21 mouse cellular contexts compared by ENCODE assay signal in genomic region chr14:79500756-79501155, GRCm38 (mm10). TPM values are rescaled to one million over a fixed set of nuclear protein-coding genes. Genes with fewer than 3 reads are reported as not detected.
A peak's percentile ranks its signal among the peaks of the same experiment; 100 is the strongest.
DNase-seq lines count a peak whose midpoint lies in the region; ATAC-seq and TF ChIP-seq lines count a peak whose summit lies in the region.
"Had no signal": no experiment of that assay in that cellular context is flagged by ENCODE, and none has a peak within 500 bp of the region (broad histone marks: within the 10 kb centered on the region; RNA-seq: fewer than 3 reads in every experiment).

No protein-coding gene starts in this region.

- no peaks in the 10 kb centered on the region for H3K9me3 ChIP-seq in MEL (replicated peaks; ENCODE audit: insufficient read depth, low read length)
- no peaks in the 10 kb centered on the region for H3K9me3 ChIP-seq in liver, embryonic 13.5 days (replicated peaks)
- no peaks in the 10 kb centered on the region for H3K9me3 ChIP-seq in liver, postnatal 0 days (ENCODE audit: low read length)
- H3K9me3 ChIP-seq: embryonic facial prominence, embryonic 13.5 days; forebrain, embryonic 12.5 days; heart, embryonic 15.5 days; hindbrain, embryonic 15.5 days had no signal

- no peak for TF ChIP-seq CTCF in MEL (IDR thresholded peaks at IDR 0.05 in 2 of 3, conservative IDR thresholded peaks at IDR 0.05 in 1 of 3; ENCODE audit: control insufficient read depth in 1 of 3, insufficient read depth in 1 of 3, low read depth in 2 of 3, low read length in 3 of 3, poor library complexity in 1 of 3, severe bottlenecking in 1 of 3)
- TF ChIP-seq CTCF in liver, postnatal 0 days (IDR thresholded peaks at IDR 0.05; ENCODE audit: low read depth) = no peak

- intact Hi-C loops in heart, postnatal 25 days (cut with DNase I) = no loop called here

- peak; percentile 77 for DNase-seq in heart, adult 11 months
- DNase-seq in heart, postnatal 25 days (ENCODE audit: low spot score) = no peak
- peak; percentile 28 for DNase-seq in MEL (ENCODE audit: low read depth, low spot score)
- no peak for DNase-seq in liver, embryonic 13.5 days
- no peak for DNase-seq in liver, postnatal 0 days
- no peak for DNase-seq in neural tube, embryonic 10.5 days (ENCODE audit: extremely low spot score, low spot score)
- no peak for DNase-seq in gastrocnemius, postnatal 4 days (ENCODE audit: low spot score in 2 of 2)
- DNase-seq in retina, embryonic 14.5 days (ENCODE audit: low spot score) = no peak
- DNase-seq: adrenal gland, postnatal 10 days; cerebellum, adult 11 months; cerebellum, adult 8-10 months; cerebellum, postnatal 25 days; gastrocnemius, adult 2 months; gastrocnemius, postnatal 25 days; heart, postnatal 14 days had no signal

- no peak overlapping the region for H3K9ac ChIP-seq in MEL (ENCODE audit: control insufficient read depth, low read depth, low read length, poor library complexity, severe bottlenecking)
- H3K9ac ChIP-seq in liver, embryonic 13.5 days = 0 out of 2 replicates have a peak overlapping the region, but pooled peaks have one; percentile 2
- no peak overlapping the region for H3K9ac ChIP-seq in liver, postnatal 0 days (replicated peaks)
- H3K9ac ChIP-seq: embryonic facial prominence, embryonic 13.5 days; forebrain, embryonic 12.5 days; heart, embryonic 15.5 days; hindbrain, embryonic 15.5 days had no signal

- H3K4me2 ChIP-seq in liver, embryonic 13.5 days = 0 out of 2 replicates have a peak overlapping the region, but pooled peaks have one; percentile 3
- no peak overlapping the region for H3K4me2 ChIP-seq in liver, postnatal 0 days (ENCODE audit: low read depth, low read length)
- H3K4me2 ChIP-seq: embryonic facial prominence, embryonic 13.5 days; forebrain, embryonic 12.5 days; heart, embryonic 11.5 days; heart, embryonic 15.5 days; hindbrain, embryonic 15.5 days had no signal

- no peak for TF ChIP-seq RAD21 in MEL (IDR thresholded peaks at IDR 0.05; ENCODE audit: low read depth, low read length)

- H3K27ac ChIP-seq in MEL (ENCODE audit: control insufficient read depth, low read depth, low read length) = no peak overlapping the region
- H3K27ac ChIP-seq in liver, embryonic 13.5 days = peak overlapping the region; percentile 65
- no peak overlapping the region for H3K27ac ChIP-seq in liver, postnatal 0 days (ENCODE audit: low read depth)
- H3K27ac ChIP-seq: embryonic facial prominence, embryonic 13.5 days; forebrain, embryonic 12.5 days; gastrocnemius, adult 2 months; heart, embryonic 15.5 days; hindbrain, embryonic 15.5 days had no signal

- peak; percentile 71 to 76; a peak in 3 of 4 replicates for TF ChIP-seq EP300 in MEL (IDR thresholded peaks at IDR 0.05; ENCODE audit: low read depth in 1 of 2, low read length in 2 of 2)
- peak; percentile 34; the same call in 1 of the 2 replicates for TF ChIP-seq EP300 in liver, postnatal 0 days (IDR thresholded peaks at IDR 0.05; ENCODE audit: low read depth)

- H3K79me2 ChIP-seq in MEL (ENCODE audit: control insufficient read depth, insufficient read depth, low read length, poor library complexity) = no peaks in the 10 kb centered on the region

- 21% methylated on average over 4 of the region's 4 CpGs for WGBS in liver, embryonic 13.5 days (ENCODE audit: insufficient replicate concordance)
- WGBS in liver, postnatal 0 days (ENCODE audit: insufficient replicate concordance) = 40% methylated on average over 4 of the region's 4 CpGs

- H3K36me3 ChIP-seq in MEL (ENCODE audit: control insufficient read depth in 1 of 2, insufficient read depth in 2 of 2, low read length in 2 of 2) = peaks cover 0 to 14% of the 10 kb centered on the region in 2 experiments; a peak in 2 of 4 replicates
- peaks cover 11% of the 10 kb centered on the region for H3K36me3 ChIP-seq in liver, embryonic 13.5 days
- peaks cover 4% of the 10 kb centered on the region; the same call in 1 of the 2 replicates for H3K36me3 ChIP-seq in liver, postnatal 0 days (replicated peaks; ENCODE audit: insufficient read depth, low read length)
- H3K36me3 ChIP-seq: forebrain, embryonic 12.5 days; hindbrain, embryonic 15.5 days had no signal

- H3K4me1 ChIP-seq in MEL (ENCODE audit: control insufficient read depth in 1 of 2, insufficient read depth in 2 of 2, low read length in 2 of 2) = peaks cover 5 to 19% of the 10 kb centered on the region in 2 experiments
- H3K4me1 ChIP-seq in liver, embryonic 13.5 days (replicated peaks) = peaks cover 81% of the 10 kb centered on the region
- H3K4me1 ChIP-seq in liver, postnatal 0 days (ENCODE audit: insufficient read depth) = peaks cover 15% of the 10 kb centered on the region
- H3K4me1 ChIP-seq: forebrain, embryonic 12.5 days had no signal

- no peak for TF ChIP-seq POLR2A in MEL (IDR thresholded peaks at IDR 0.05; ENCODE audit: control insufficient read depth in 1 of 2, insufficient read depth in 1 of 2, low read depth in 1 of 2, low read length in 2 of 2, poor library complexity in 1 of 2)

- no peak overlapping the region for H3K4me3 ChIP-seq in MEL (ENCODE audit: control insufficient read depth in 1 of 2, insufficient read depth in 1 of 2, low read depth in 2 of 2, low read length in 2 of 2)
- H3K4me3 ChIP-seq in liver, embryonic 13.5 days (replicated peaks) = no peak overlapping the region
- H3K4me3 ChIP-seq in liver, postnatal 0 days (ENCODE audit: low read depth, low read length) = no peak overlapping the region
- H3K4me3 ChIP-seq: embryonic facial prominence, embryonic 13.5 days; forebrain, embryonic 12.5 days; gastrocnemius, adult 2 months; heart, embryonic 15.5 days; hindbrain, embryonic 15.5 days had no signal

- no peaks in the 10 kb centered on the region for H3K27me3 ChIP-seq in MEL (ENCODE audit: control insufficient read depth in 1 of 2, insufficient read depth in 2 of 2, low read length in 2 of 2)
- no peaks in the 10 kb centered on the region for H3K27me3 ChIP-seq in liver, embryonic 13.5 days
- H3K27me3 ChIP-seq in liver, postnatal 0 days (ENCODE audit: insufficient read depth, low read length) = no peaks in the 10 kb centered on the region
- H3K27me3 ChIP-seq: embryonic facial prominence, embryonic 13.5 days; forebrain, embryonic 12.5 days; heart, embryonic 15.5 days; hindbrain, embryonic 15.5 days had no signal

- ATAC-seq in liver, embryonic 13.5 days (ENCODE audit: low read depth) = peak; percentile 49
- ATAC-seq in liver, postnatal 0 days = no peak
- ATAC-seq: forebrain, embryonic 16.5 days had no signal

TF ChIP-seq in MEL, 35 proteins besides CTCF, POLR2A, EP300 and RAD21 (continues in another document):
- TF ChIP-seq UBTF (IDR thresholded peaks at IDR 0.05; ENCODE audit: borderline replicate concordance, insufficient read depth, low read depth, low read length) (no peak), TAL1 (IDR thresholded peaks at IDR 0.05; ENCODE audit: low read length) (0 out of 2 replicates have a peak, but pooled peaks have one; percentile 16), ZNF384 (IDR thresholded peaks at IDR 0.05; ENCODE audit: low read depth, low read length) (peak; percentile 75), GABPA (IDR thresholded peaks at IDR 0.05; ENCODE audit: low read depth, low read length) (no peak), NELFE (IDR thresholded peaks at IDR 0.05; ENCODE audit: low read depth, low read length) (no peak), MEF2A (IDR thresholded peaks at IDR 0.05; ENCODE audit: extremely low read depth, insufficient replicate concordance, low read depth, low read length, poor library complexity, severe bottlenecking) (no peak), NRF1 (IDR thresholded peaks at IDR 0.05; ENCODE audit: insufficient read depth, low read depth, low read length, poor library complexity, severe bottlenecking) (no peak), ZMIZ1 (IDR thresholded peaks at IDR 0.05; ENCODE audit: low read depth, low read length) (no peak), TCF12 (IDR thresholded peaks at IDR 0.05; ENCODE audit: low read depth, low read length) (peak; percentile 85), GATA1 (IDR thresholded peaks at IDR 0.05; ENCODE audit: low read depth, low read length) (peak; percentile 85; the same call in 1 of the 2 replicates), ZC3H11A (IDR thresholded peaks at IDR 0.05; ENCODE audit: low read depth, low read length) (peak; percentile 13; the same call in 1 of the 2 replicates), POLR2AphosphoS5 (IDR thresholded peaks at IDR 0.05; ENCODE audit: borderline replicate concordance, low read depth, low read length) (no peak), USF2 (IDR thresholded peaks at IDR 0.05; ENCODE audit: borderline replicate concordance in 1 of 2, insufficient read depth in 1 of 2, low read depth in 1 of 2, low read length in 2 of 2) (no peak), TBP (IDR thresholded peaks at IDR 0.05; ENCODE audit: low read depth, low read length) (no peak), MXI1 (IDR thresholded peaks at IDR 0.05; ENCODE audit: low read depth, low read length) (no peak), E2F4 (IDR thresholded peaks at IDR 0.05; ENCODE audit: borderline replicate concordance, low read depth, low read length) (no peak), MAFK (IDR thresholded peaks at IDR 0.05; ENCODE audit: borderline replicate concordance, low read depth, low read length) (no peak)

RNA-seq across cellular contexts. Expression of gene Wbp4, which starts 19.4 kb away (rescaled TPM):
- total RNA-seq in heart, postnatal 25 days (2021) = 10 to 100 TPM; 18.8 to 21.6 TPM
- 14.5 and 15.9 TPM in 2 replicates for total RNA-seq in MEL (2012; rRNA removed)
- 10 to 100 TPM; 22.1 to 87.6 TPM for polyA plus RNA-seq in MEL (2012; ENCODE audit: insufficient read depth in 1 of 2, insufficient read length in 2 of 2, low read depth in 1 of 2, low replicate concordance in 2 of 2, missing spikeins in 1 of 2)
- polyA plus RNA-seq in liver, embryonic 13.5 days (2015; fragmentation: Nextera tagmentation; extraction: Ambion mirVana) = 17.6 and 20.6 TPM in 2 replicates
- polyA plus RNA-seq in liver, postnatal 0 days (2015; fragmentation: Nextera tagmentation; extraction: Ambion mirVana) = 15.1 and 16.2 TPM in 2 replicates
- total RNA-seq in gastrocnemius, postnatal 4 days (2021) = 10 to 100 TPM; 33.3 to 34.6 TPM

RNA-seq across cellular contexts. Expression of gene Elf1, which starts 19.8 kb away (rescaled TPM):
- 10 to 100 TPM; 15.2 to 17.0 TPM for total RNA-seq in heart, postnatal 25 days (2021)
- 21.5 and 27.3 TPM in 2 replicates for total RNA-seq in MEL (2012; rRNA removed)
- polyA plus RNA-seq in MEL (2012; ENCODE audit: insufficient read depth in 1 of 2, insufficient read length in 2 of 2, low read depth in 1 of 2, low replicate concordance in 2 of 2, missing spikeins in 1 of 2) = 10 to 100 TPM; 24.2 to 43.1 TPM
- 11.9 and 13.8 TPM in 2 replicates for polyA plus RNA-seq in liver, embryonic 13.5 days (2015; fragmentation: Nextera tagmentation; extraction: Ambion mirVana)
- polyA plus RNA-seq in liver, postnatal 0 days (2015; fragmentation: Nextera tagmentation; extraction: Ambion mirVana) = 9.0 and 11.0 TPM in 2 replicates
- total RNA-seq in gastrocnemius, postnatal 4 days (2021) = 10 to 100 TPM; 11.5 to 13.0 TPM

RNA-seq across cellular contexts. Expression of gene Kbtbd6, which starts 49.1 kb away (rescaled TPM):
- under 1 TPM; 0.17 to 0.29 TPM for total RNA-seq in heart, postnatal 25 days (2021)
- total RNA-seq in MEL (2012; rRNA removed) = 0.07 and 0.12 TPM in 2 replicates
- polyA plus RNA-seq in MEL (2012; ENCODE audit: insufficient read depth in 1 of 2, insufficient read length in 2 of 2, low read depth in 1 of 2, low replicate concordance in 2 of 2, missing spikeins in 1 of 2) = not detected
- 2.6 and 3.0 TPM in 2 replicates for polyA plus RNA-seq in liver, embryonic 13.5 days (2015; fragmentation: Nextera tagmentation; extraction: Ambion mirVana)
- 1.8 and 2.4 TPM in 2 replicates for polyA plus RNA-seq in liver, postnatal 0 days (2015; fragmentation: Nextera tagmentation; extraction: Ambion mirVana)
- under 1 TPM; 0.69 to 0.83 TPM for total RNA-seq in gastrocnemius, postnatal 4 days (2021)
- total RNA-seq: gastrocnemius, postnatal 25 days had no signal

Comparison
In these comparisons a context has a peak if more than half of its experiments do, and no peak if none do; other contexts are left out.
1. DNase-seq: peak in heart, adult 11 months (single experiment) and MEL (single experiment); none in heart, postnatal 25 days (single experiment), liver, embryonic 13.5 days (single experiment), liver, postnatal 0 days (single experiment), neural tube, embryonic 10.5 days (single experiment), gastrocnemius, postnatal 4 days (0 of 2) and retina, embryonic 14.5 days (single experiment).